Mouse (Mus musculus) ovary, adult 18-20 months (tissue): ENCODE measurements around the gene Susd6.

Source experiments
- DNase-seq: peaks from one replicate; pipeline ENCODE4 v3.0.0; 2022; ENCODE audit warnings: low spot score, mixed read lengths

Gene Susd6

GRCm38 (mm10) chr12:80878093-80878430 lies 87.8 kb downstream of the Susd6 start:
- no peak for DNase-seq

GRCm38 (mm10) chr12:80878653-80879052 lies 88.3 kb downstream of the Susd6 start:
- DNase-seq = no peak

- DNase-seq = no peak
Measured at GRCm38 (mm10) chr12:80879267-80879666, 89.0 kb downstream of the Susd6 start.

- no peak for DNase-seq
Measured at GRCm38 (mm10) chr12:80881121-80881520, 90.8 kb downstream of the Susd6 start.

- no peak for DNase-seq
Measured at GRCm38 (mm10) chr12:80883278-80883677, 93.0 kb downstream of the Susd6 start.

GRCm38 (mm10) chr12:80883881-80884280 lies 93.6 kb downstream of the Susd6 start:
- no peak for DNase-seq

GRCm38 (mm10) chr12:80885301-80886288 lies 95.3 kb downstream of the Susd6 start:
- DNase-seq = peak; percentile 80

- no peak for DNase-seq
Measured at GRCm38 (mm10) chr12:80887036-80887435, 96.7 kb downstream of the Susd6 start.

- no peak for DNase-seq
Measured at GRCm38 (mm10) chr12:80889331-80889730, 99.0 kb downstream of the Susd6 start.

GRCm38 (mm10) chr12:80891074-80891473 lies 100.8 kb downstream of the Susd6 start:
- DNase-seq = no peak

- no peak for DNase-seq
Measured at GRCm38 (mm10) chr12:80893720-80894494, 103.6 kb downstream of the Susd6 start.

- DNase-seq = peak; percentile 43
Measured at GRCm38 (mm10) chr12:80894973-80895570, 104.8 kb downstream of the Susd6 start.

GRCm38 (mm10) chr12:80909631-80910030 lies 119.3 kb downstream of the Susd6 start:
- DNase-seq = no peak

GRCm38 (mm10) chr12:80917764-80918163 lies 127.5 kb downstream of the Susd6 start:
- no peak for DNase-seq

- no peak for DNase-seq
Measured at GRCm38 (mm10) chr12:80921301-80921700, 131.0 kb downstream of the Susd6 start.

- DNase-seq = no peak
Measured at GRCm38 (mm10) chr12:80922869-80923268, 132.6 kb downstream of the Susd6 start.

GRCm38 (mm10) chr12:80923602-80924001 lies 133.3 kb downstream of the Susd6 start:
- no peak for DNase-seq

GRCm38 (mm10) chr12:80924205-80924604 lies 133.9 kb downstream of the Susd6 start:
- DNase-seq = no peak

GRCm38 (mm10) chr12:80925919-80926318 lies 135.6 kb downstream of the Susd6 start:
- no peak for DNase-seq

- no peak for DNase-seq
Measured at GRCm38 (mm10) chr12:80926550-80926949, 136.2 kb downstream of the Susd6 start.

- DNase-seq = no peak
Measured at GRCm38 (mm10) chr12:80927518-80927917, 137.2 kb downstream of the Susd6 start.

GRCm38 (mm10) chr12:80928881-80929280 lies 138.6 kb downstream of the Susd6 start:
- DNase-seq = no peak

- DNase-seq = no peak
Measured at GRCm38 (mm10) chr12:80930141-80930540, 139.8 kb downstream of the Susd6 start.
